Mouse (Mus musculus) lung, postnatal 25 days (tissue): ENCODE data around the gene Armc3.

ENCODE experiments used
- DNase-seq: peaks from one replicate; pipeline ENCODE4 v3.0.0; 2022; ENCODE audit warnings: low spot score

Armc3 gene

DNA sequence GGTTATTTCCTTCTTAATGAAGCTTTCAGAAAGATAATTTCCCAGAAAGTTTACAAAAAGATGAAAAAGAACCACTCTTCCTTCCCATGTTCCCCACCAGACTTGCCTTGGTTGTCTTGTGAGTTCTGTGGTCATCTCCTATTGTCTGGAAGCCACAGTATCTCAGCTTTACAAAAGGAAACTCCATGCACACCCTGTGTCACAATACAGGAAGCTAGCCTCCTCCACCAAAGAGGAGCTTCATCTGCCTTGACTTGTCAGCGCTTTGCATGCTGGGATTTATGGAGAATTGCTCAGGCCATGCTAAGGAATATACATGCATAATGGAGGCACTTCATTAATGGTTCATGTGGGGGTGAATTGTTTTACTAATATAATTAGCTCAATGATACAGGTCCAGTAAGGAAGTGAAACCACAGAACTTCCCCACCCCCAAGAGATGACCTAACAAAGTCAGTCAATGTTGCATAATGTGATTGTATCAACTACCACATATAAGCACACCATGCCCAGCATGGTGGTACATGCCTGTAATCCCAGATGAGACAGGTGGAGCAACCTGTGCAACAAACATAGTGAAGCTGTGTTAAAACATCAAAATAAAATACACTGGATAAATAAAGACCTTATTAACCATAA is 152.6 kb downstream of the Armc3 start:
- peak; percentile 37 for DNase-seq

GRCm38 (mm10) chr2:19353158-19353557 is 154.1 kb downstream of the Armc3 start:
- no peak for DNase-seq
